ENCODE assay signal across 8 mouse cellular contexts in genomic region chr11:29692111-29692682, GRCm38 (mm10). TPM values are rescaled to one million over a fixed set of nuclear protein-coding genes. Genes with fewer than 3 reads are reported as not detected.
DNase-seq lines count a peak whose midpoint lies in the region; ATAC-seq lines count a peak whose summit lies in the region.

No protein-coding gene starts in this region.

- no peaks in the 10 kb centered on the region for H3K9me3 ChIP-seq in embryonic facial prominence, embryonic 11.5 days (replicated peaks; ENCODE audit: control insufficient read depth, low read length)
- H3K9me3 ChIP-seq in heart, embryonic 13.5 days = no peaks in the 10 kb centered on the region

- no peak overlapping the region for H3K4me2 ChIP-seq in embryonic facial prominence, embryonic 11.5 days (ENCODE audit: low read depth, low read length)
- peak overlapping the region; percentile 65 for H3K4me2 ChIP-seq in heart, embryonic 13.5 days

- H3K27ac ChIP-seq in embryonic facial prominence, embryonic 11.5 days (replicated peaks; ENCODE audit: low read depth, low read length) = 0 out of 2 replicates have a peak overlapping the region, but pooled peaks have one; percentile 41
- peak overlapping the region; percentile 82 for H3K27ac ChIP-seq in heart, embryonic 13.5 days (replicated peaks)

- no peak overlapping the region for H3K9ac ChIP-seq in embryonic facial prominence, embryonic 11.5 days (replicated peaks; ENCODE audit: low read length)
- peak overlapping the region; percentile 63 for H3K9ac ChIP-seq in heart, embryonic 13.5 days

- peak overlapping the region; percentile 97; the same call in 1 of the 2 replicates for H3K4me3 ChIP-seq in embryonic facial prominence, embryonic 11.5 days (ENCODE audit: low read depth, low read length)
- peak overlapping the region; percentile 97 for H3K4me3 ChIP-seq in heart, embryonic 13.5 days

- WGBS in embryonic facial prominence, embryonic 11.5 days = 14% methylated on average over 12 of the region's 12 CpGs
- 9% methylated on average over 12 of the region's 12 CpGs for WGBS in heart, embryonic 13.5 days

- no peaks in the 10 kb centered on the region for H3K27me3 ChIP-seq in embryonic facial prominence, embryonic 11.5 days (ENCODE audit: control insufficient read depth, insufficient read depth, low read length)
- H3K27me3 ChIP-seq in heart, embryonic 13.5 days (replicated peaks) = no peaks in the 10 kb centered on the region

- H3K36me3 ChIP-seq in embryonic facial prominence, embryonic 11.5 days (replicated peaks; ENCODE audit: control insufficient read depth, insufficient read depth, low read depth, low read length) = no peaks in the 10 kb centered on the region
- peaks cover 10% of the 10 kb centered on the region for H3K36me3 ChIP-seq in heart, embryonic 13.5 days

- DNase-seq in cerebellum, adult 11-12 months = peak; percentile 22
- no peak for DNase-seq in cerebellum, postnatal 10 days
- peak; percentile 79 for DNase-seq in MN1 (ENCODE audit: low spot score)
- DNase-seq in embryonic facial prominence, embryonic 11.5 days (ENCODE audit: low spot score) = peak; percentile 59
- peak; percentile 16 for DNase-seq in kidney, postnatal 10 days
- peak; percentile 29 for DNase-seq in mesoderm, embryonic 11.5 days (ENCODE audit: low read depth, low spot score)
- DNase-seq in thymus, postnatal 14 days = peak; percentile 16

- no peaks in the 10 kb centered on the region for H3K4me1 ChIP-seq in embryonic facial prominence, embryonic 11.5 days (ENCODE audit: control insufficient read depth, insufficient read depth, low read length)
- H3K4me1 ChIP-seq in heart, embryonic 13.5 days = peaks cover 24% of the 10 kb centered on the region

- ATAC-seq in embryonic facial prominence, embryonic 11.5 days (replicated peaks; ENCODE audit: insufficient number of reproducible peaks, low FRiP score, low TSS enrichment, low read depth) = no peak
- ATAC-seq in heart, embryonic 13.5 days (ENCODE audit: extremely low read depth, insufficient number of reproducible peaks, low FRiP score, low TSS enrichment) = no peak

RNA-seq across cellular contexts. Expression of gene Rtn4, which starts 0.6 kb away (rescaled TPM):
- 74.6 and 75.1 TPM in 2 replicates for polyA plus RNA-seq in embryonic facial prominence, embryonic 11.5 days (2014; fragmentation: Nextera tagmentation; extraction: Ambion mirVana)
- 56.7 and 60.7 TPM in 2 replicates for polyA plus RNA-seq in heart, embryonic 13.5 days (2015; fragmentation: Nextera tagmentation; extraction: Ambion mirVana)

Comparison
In these comparisons a context has a peak if more than half of its experiments do, and no peak if none do; other contexts are left out.
1. DNase-seq: peak in cerebellum, adult 11-12 months (single experiment), MN1 (single experiment), embryonic facial prominence, embryonic 11.5 days (single experiment), kidney, postnatal 10 days (single experiment), mesoderm, embryonic 11.5 days (single experiment) and thymus, postnatal 14 days (single experiment); none in cerebellum, postnatal 10 days (0 of 2).